Mouse (Mus musculus): ENCODE data around the gene Mcm9. TPM values are rescaled to one million over a fixed set of nuclear protein-coding genes. Genes with fewer than 3 reads are reported as not detected.
"Not testable (repeated sequence)": the region's sequence is repeated elsewhere in the genome, so short reads cannot be mapped to it uniquely, and the experiment has no call there.

Mcm9 gene
- polyA plus RNA-seq, 1 experiment, result 0.53 TPM

DNA sequence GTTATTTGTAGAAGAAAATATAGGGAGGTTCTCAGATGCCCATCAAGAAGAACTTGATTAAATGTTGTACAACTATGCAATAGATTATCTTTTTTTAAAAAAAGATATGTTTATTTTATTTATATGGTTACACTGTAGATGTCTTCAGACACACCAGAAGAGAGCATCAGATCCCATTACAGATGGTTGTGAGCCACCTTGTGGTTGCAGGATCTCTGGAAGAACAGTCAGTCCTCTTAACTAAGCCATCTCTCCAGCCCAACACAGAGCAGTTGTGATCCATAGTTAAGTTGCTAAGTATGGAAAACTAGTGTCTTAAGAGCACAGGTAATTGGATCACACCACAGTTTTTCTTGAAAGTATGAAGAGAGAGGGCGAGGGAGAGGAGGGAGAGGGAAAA, 117.7 kb downstream of the Mcm9 start:
- Histone ChIP-seq H3K36me3 (ENCODE audit: control insufficient read depth) (no peaks in the 10 kb centered on the region), H3K4me1 (ENCODE audit: control insufficient read depth) (no peaks in the 10 kb centered on the region), H3K9me3 (ENCODE audit: control insufficient read depth, low read length) (no peaks in the 10 kb centered on the region), H3K4me3 (replicated peaks) (no peak overlapping the region), H3K27me3 (ENCODE audit: control insufficient read depth) (no peaks in the 10 kb centered on the region)
- TF ChIP-seq GATA1 (IDR thresholded peaks at IDR 0.05; ENCODE audit: low read length) (no peak), TAL1 (IDR thresholded peaks at IDR 0.05; ENCODE audit: low read length) (no peak)

DNA sequence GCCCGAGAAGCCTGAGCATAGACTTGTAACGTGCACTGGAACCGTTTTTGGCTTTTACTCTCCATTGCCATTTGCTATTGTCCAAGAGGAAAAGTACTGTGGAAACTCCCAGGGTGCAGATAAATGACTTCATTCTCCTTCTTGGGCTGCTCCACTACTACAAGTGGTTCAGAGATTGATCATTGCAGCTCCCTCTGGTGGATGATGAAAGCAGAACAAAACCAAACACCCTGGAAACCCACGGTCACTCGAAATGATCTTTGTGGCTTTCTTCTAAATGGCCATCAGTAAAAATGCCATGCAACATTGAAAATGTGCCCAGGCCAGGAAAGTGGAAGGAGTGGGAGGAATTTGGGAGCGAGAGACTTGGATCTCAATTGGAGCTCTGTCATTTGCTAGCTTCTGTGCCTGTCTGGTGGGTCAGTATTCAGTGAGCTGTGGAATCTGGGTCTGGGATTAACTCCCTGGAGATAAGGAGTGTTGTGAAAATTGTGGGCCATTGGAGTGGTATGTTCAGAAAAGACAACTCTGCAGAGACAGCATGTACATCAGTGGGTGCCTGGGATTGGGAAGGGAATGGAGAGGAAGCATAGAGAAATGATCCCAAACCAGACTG, 121.0 kb downstream of the Mcm9 start:
- Histone ChIP-seq H3K27me3 (ENCODE audit: control insufficient read depth) (no peaks in the 10 kb centered on the region), H3K4me1 (ENCODE audit: control insufficient read depth) (no peaks in the 10 kb centered on the region; the same call in 1 of the 2 replicates)
- no peak for TF ChIP-seq GATA1 (IDR thresholded peaks at IDR 0.05; ENCODE audit: low read length)
- TF ChIP-seq TAL1 (IDR thresholded peaks at IDR 0.05; ENCODE audit: low read length), result no peak

DNA sequence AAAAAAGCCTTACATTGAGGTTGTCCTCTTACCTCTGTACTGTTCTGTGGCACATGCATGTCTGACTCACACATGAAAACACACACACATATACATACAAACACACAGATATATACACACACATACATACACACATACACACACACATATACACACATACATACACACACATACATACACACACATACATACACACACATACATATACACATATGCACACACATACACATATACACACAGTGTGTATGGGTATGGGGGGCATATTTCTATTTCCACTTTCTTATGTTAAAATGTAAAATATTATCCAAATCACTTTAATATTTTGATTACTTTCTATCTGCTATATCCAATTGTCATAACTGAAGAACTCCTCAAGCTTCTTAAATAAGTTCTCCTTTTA, 121.6 kb downstream of the Mcm9 start:
- H3K27me3 ChIP-seq (ENCODE audit: control insufficient read depth), result no peaks in the 10 kb centered on the region
- no peak overlapping the region for H3K4me3 ChIP-seq (replicated peaks)
- H3K9me3 ChIP-seq (ENCODE audit: control insufficient read depth, low read length), result no peaks in the 10 kb centered on the region
- peaks cover under 1% of the 10 kb centered on the region; the same call in 1 of the 2 replicates for H3K4me1 ChIP-seq (ENCODE audit: control insufficient read depth)
- TF ChIP-seq GATA1 (IDR thresholded peaks at IDR 0.05; ENCODE audit: low read length) (no peak), TAL1 (IDR thresholded peaks at IDR 0.05; ENCODE audit: low read length) (no peak)
- no peaks in the 10 kb centered on the region for H3K36me3 ChIP-seq (ENCODE audit: control insufficient read depth)

More for the DNA sequence above, 121.0 kb downstream of the Mcm9 start:
- H3K9me3 ChIP-seq (ENCODE audit: control insufficient read depth, low read length), result no peaks in the 10 kb centered on the region
- no peaks in the 10 kb centered on the region for H3K36me3 ChIP-seq (ENCODE audit: control insufficient read depth)
- no peak overlapping the region for H3K4me3 ChIP-seq (replicated peaks)

DNA sequence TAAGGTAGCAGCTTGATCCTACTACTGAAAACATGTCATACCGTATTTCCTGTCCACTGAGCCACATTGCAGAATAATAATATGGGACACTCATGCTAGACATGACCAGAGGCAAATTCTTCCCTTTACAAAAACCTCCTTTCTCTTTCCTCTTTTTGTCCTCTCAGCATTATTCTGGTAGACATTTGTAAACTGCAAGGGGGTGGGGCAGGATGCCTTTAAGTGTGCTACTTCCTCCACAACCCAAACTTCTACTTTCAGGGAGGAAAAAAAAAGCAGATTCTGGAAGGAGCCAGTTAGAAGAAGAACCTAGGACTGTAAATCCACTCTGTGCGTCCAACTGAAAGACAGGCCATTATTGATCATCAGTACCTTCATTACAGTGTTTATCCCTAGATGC, 124.7 kb downstream of the Mcm9 start:
- H3K9me3 ChIP-seq (ENCODE audit: control insufficient read depth, low read length), result no peaks in the 10 kb centered on the region
- no peak overlapping the region for H3K4me3 ChIP-seq (replicated peaks)
- no peaks in the 10 kb centered on the region for H3K36me3 ChIP-seq (ENCODE audit: control insufficient read depth)
- no peaks in the 10 kb centered on the region for H3K27me3 ChIP-seq (ENCODE audit: control insufficient read depth)
- H3K4me1 ChIP-seq (ENCODE audit: control insufficient read depth), result peaks cover 7% of the 10 kb centered on the region
- no peak for TF ChIP-seq GATA1 (IDR thresholded peaks at IDR 0.05; ENCODE audit: low read length)
- no peak for TF ChIP-seq TAL1 (IDR thresholded peaks at IDR 0.05; ENCODE audit: low read length)

DNA sequence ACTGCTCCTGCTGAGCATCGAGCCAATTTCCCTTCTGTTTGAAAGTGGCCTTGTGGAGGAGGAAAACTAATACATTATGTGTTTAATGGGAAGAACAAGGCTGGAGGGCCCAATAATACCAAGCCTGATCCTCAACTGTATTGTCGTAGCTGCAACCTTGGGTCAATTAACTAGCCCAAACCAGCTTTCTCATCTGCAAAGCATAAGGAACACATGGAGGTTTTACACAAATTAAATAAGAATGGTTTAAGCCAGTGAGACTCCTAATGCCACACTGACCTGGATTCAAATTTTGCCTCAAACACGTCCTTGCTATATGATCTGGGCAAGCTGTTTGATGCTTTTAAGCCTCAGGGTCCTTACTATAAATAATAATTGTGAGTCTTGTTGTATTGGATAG, 125.2 kb downstream of the Mcm9 start:
- Histone ChIP-seq H3K4me1 (ENCODE audit: control insufficient read depth) (peaks cover 7% of the 10 kb centered on the region), H3K36me3 (ENCODE audit: control insufficient read depth) (no peaks in the 10 kb centered on the region), H3K27me3 (ENCODE audit: control insufficient read depth) (no peaks in the 10 kb centered on the region), H3K9me3 (ENCODE audit: control insufficient read depth, low read length) (no peaks in the 10 kb centered on the region), H3K4me3 (replicated peaks) (no peak overlapping the region)
- TF ChIP-seq GATA1 (IDR thresholded peaks at IDR 0.05; ENCODE audit: low read length) (no peak), TAL1 (IDR thresholded peaks at IDR 0.05; ENCODE audit: low read length) (no peak)

DNA sequence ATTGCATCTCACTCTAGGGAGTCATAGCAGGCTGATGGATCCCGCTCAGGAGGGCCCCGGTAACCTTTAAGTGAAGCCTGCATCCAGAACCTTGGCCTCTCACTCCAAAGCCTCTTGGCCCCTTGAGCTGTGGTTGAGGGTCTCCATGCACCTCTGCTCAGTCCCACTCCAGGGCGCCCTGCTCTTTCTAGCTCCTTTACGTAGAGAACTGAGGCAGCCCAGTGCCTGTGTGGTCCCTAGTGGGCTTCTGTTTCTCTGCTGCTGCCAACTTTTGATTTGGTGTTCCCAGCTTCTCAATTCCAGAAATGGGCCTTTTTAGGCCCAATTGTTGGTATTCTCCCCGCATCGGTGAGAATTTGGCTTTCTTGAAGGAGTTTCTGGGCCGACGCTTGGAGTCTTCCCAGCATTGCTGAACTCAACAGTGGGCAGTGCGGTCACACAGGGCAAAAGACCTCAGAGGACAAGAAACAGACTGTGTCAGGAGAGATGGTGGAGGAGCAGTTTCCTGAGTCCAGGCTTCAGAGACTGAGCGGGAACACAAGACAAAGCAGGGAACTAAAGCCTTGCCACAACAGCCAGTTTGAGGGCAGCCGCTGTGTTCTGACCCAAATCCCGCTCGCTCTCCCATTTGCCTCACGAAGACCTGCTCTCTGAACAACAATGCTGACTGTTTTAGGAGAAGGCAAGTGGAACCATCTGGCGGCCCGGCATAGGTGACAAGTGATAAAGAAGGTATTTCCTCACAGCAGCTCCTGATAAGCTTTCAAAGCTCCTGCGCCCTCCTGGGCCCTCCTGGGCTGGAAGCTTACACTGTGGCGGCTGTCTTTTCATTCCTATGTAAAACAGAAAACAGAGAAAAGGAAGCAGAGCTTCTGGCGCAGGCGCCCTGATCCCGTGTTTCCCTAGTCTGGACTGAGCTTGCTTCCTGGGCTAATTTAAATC, 127.1 kb downstream of the Mcm9 start:
- TF ChIP-seq TAL1 (IDR thresholded peaks at IDR 0.05; ENCODE audit: low read length), result no peak
- TF ChIP-seq GATA1 (IDR thresholded peaks at IDR 0.05; ENCODE audit: low read length), result no peak
- Histone ChIP-seq H3K9me3 (ENCODE audit: control insufficient read depth, low read length) (no peaks in the 10 kb centered on the region), H3K4me3 (replicated peaks) (no peak overlapping the region)

DNA sequence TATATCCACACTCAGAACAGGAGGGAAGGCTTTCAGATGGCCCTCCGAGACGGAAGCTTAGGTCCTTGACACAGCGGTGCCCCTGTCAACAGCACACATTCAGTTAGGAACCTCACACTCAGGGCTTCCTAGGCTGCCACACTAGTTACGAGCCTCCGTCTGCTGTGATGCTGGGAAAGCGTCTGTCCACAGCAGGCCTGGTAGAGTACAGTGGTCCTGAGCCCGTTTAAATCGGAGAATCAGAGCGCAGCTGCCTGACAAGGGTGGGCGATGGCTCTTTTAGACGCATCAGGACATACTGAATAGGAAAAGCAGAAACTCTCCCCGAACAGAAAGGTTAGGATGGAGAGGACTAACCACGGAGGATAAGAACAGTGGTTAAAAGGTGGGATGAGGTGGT, 127.8 kb downstream of the Mcm9 start:
- H3K36me3 ChIP-seq (ENCODE audit: control insufficient read depth), result no peaks in the 10 kb centered on the region

More for the DNA sequence above, 127.1 kb downstream of the Mcm9 start:
- H3K4me1 ChIP-seq (ENCODE audit: control insufficient read depth), result peaks cover 7% of the 10 kb centered on the region
- no peaks in the 10 kb centered on the region for H3K36me3 ChIP-seq (ENCODE audit: control insufficient read depth)
- no peaks in the 10 kb centered on the region for H3K27me3 ChIP-seq (ENCODE audit: control insufficient read depth)

DNA sequence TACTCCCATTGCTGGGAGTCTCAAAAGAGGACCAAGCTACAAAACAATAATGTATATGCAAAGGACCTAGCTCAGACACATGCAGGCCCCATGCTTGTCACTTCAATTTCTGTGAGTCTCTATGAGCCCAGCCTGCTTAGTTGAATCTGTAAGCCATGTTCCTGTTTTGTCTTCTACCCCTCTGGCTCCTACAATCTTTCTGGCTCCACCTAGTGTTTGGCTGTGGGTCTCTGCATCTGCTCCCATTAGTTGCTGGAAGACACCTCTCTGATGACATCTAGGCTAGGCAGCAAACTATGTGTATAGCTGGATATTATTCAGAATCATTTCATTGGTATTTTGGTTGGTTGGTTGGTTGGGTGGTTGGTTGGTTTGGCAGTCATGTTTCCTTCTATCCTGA, 130.7 kb downstream of the Mcm9 start:
- H3K4me1 ChIP-seq (ENCODE audit: control insufficient read depth), result peaks cover 7% of the 10 kb centered on the region
- no peaks in the 10 kb centered on the region for H3K36me3 ChIP-seq (ENCODE audit: control insufficient read depth)
- TF ChIP-seq GATA1 (IDR thresholded peaks at IDR 0.05; ENCODE audit: low read length), result no peak
- no peak for TF ChIP-seq TAL1 (IDR thresholded peaks at IDR 0.05; ENCODE audit: low read length)
- H3K27me3 ChIP-seq (ENCODE audit: control insufficient read depth), result no peaks in the 10 kb centered on the region
- no peak overlapping the region for H3K4me3 ChIP-seq (replicated peaks)
- H3K9me3 ChIP-seq (ENCODE audit: control insufficient read depth, low read length), result peaks cover 19% of the 10 kb centered on the region

More for the DNA sequence above, 127.8 kb downstream of the Mcm9 start:
- TF ChIP-seq TAL1 (IDR thresholded peaks at IDR 0.05; ENCODE audit: low read length), result no peak
- TF ChIP-seq GATA1 (IDR thresholded peaks at IDR 0.05; ENCODE audit: low read length), result no peak
- H3K4me3 ChIP-seq (replicated peaks), result no peak overlapping the region
- H3K27me3 ChIP-seq (ENCODE audit: control insufficient read depth), result no peaks in the 10 kb centered on the region
- peaks cover 7% of the 10 kb centered on the region for H3K4me1 ChIP-seq (ENCODE audit: control insufficient read depth)
- H3K9me3 ChIP-seq (ENCODE audit: control insufficient read depth, low read length), result no peaks in the 10 kb centered on the region

DNA sequence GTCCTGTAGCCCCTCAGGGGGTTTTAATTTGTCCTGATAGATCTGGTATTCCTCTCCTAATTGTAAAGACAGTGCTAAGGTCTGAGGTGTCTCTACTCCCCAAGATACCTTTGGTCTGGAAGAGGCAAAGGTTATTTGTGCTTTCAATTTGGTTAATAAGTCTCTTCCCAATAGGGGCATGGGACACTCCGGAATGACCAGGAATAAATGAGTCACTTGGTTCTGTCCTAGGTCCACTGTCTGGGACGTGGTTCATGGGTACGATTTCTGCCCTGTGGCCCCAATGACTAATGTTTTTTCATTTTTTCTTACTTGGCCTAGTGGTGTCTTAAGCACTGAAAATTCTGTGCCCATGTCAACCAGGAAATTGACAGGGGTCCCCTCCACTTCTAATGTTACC, 134.9 kb downstream of the Mcm9 start:
- H3K9me3 ChIP-seq (ENCODE audit: control insufficient read depth, low read length), result peaks cover 41% of the 10 kb centered on the region
- not testable (repeated sequence) for H3K4me3 ChIP-seq (replicated peaks)

More for the DNA sequence above, 134.9 kb downstream of the Mcm9 start:
- H3K27me3 ChIP-seq (ENCODE audit: control insufficient read depth); H3K36me3 ChIP-seq (ENCODE audit: control insufficient read depth); H3K4me1 ChIP-seq (ENCODE audit: control insufficient read depth): not testable (repeated sequence)
